Mouse (Mus musculus): Measurements from ENCODE around the gene Trafd1.
"Not testable (repeated sequence)": the region's sequence is repeated elsewhere in the genome, so short reads cannot be mapped to it uniquely, and the experiment has no call there.

Gene Trafd1

DNA sequence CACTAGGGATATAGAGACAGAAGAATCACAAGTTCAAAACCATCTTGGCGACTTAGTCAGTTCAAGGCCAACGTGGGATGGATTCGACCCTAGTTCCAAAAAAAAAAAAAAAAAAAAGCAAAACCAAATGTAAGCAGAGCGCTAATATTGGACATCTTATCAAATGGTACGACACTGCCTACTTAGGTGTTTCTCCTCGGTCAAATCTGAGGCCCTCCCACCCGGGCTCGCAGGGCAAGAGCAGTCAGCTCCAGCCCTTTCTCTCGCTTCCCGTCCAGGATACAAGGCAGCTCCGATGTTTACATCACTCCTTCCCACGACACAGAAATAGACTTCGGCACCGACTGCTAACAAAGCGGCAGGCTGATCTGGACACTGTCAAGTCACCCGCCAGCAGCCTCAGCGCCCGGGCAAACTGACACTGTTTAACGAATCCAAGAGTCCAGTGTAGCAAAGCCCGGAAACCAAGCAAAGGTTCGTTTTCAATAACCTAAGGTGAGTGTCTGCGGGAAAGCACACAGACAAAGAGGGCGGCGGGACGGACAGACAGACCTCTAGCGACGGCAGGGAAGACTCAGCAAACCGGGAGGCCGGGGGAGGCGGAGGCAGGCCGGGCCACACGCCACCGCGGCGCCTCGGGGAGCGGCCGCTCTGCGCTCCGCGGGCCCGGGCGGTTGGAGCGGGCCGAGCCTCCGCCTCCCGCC is 523 bp downstream of the Trafd1 start:
- DNase-seq (ENCODE audit: low spot score in 2 of 2) = no peak

DNA sequence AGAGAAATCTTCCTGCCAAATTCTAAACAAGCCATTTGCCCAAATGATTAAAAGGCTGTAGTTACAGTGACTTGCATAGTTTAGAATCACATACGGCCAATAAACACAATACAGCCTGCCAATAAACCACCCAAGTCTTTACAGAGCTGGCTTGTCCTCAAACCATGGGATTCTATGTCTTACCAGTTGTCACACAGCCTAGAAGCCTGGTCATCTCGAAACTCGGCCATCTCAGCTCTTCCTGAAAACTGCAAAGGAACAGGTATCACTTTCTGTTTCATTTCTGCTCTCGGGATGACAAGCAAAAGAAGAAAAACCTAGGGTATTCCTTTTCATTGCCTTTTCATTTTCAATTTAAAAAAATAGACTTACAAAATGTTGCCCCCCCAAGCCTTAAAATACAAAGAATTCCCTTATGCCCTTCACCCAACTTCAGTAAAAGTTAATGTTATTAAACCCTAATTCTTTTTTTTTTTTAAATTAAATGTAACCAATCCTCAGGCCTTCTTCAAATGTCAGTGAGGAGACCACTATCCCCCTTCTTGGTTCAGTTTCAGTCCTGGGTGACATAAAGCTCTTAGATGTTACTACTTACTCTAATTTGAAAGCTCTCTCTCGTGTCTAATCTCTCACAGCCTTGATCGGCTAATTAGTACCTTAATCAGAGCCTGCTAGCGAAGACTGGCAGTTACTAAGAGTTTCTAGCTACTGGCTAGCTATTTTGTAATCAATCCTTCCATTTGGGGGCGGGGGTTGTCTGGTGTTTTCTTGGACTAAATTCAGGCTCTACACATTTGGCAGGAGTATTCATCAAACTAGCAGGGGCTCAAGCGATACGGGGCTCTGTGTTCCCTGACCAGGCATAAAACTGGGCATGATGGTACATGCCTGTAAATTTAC is 1.3 kb downstream of the Trafd1 start:
- DNase-seq (ENCODE audit: low spot score in 2 of 2) = no peak

DNA sequence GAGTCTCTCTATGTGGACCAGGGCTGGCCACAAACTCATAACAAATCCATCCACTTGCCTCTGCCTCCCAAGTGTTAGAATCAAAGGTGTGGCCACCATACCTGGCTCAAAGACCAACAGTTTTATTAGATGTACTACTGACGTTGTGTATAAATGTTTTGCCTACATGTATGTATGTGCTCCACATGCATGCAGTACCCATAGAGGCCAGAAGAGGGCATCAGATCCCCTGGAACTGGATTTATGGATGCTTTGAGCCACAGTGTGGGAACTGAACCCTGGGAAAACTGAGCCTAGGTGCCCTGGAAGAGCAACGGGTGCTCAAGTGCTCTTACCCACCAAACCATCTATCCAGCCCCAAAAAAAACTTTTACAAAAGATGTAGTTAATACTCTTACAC is 4.7 kb downstream of the Trafd1 start:
- DNase-seq (ENCODE audit: low spot score in 2 of 2) = no peak

DNA sequence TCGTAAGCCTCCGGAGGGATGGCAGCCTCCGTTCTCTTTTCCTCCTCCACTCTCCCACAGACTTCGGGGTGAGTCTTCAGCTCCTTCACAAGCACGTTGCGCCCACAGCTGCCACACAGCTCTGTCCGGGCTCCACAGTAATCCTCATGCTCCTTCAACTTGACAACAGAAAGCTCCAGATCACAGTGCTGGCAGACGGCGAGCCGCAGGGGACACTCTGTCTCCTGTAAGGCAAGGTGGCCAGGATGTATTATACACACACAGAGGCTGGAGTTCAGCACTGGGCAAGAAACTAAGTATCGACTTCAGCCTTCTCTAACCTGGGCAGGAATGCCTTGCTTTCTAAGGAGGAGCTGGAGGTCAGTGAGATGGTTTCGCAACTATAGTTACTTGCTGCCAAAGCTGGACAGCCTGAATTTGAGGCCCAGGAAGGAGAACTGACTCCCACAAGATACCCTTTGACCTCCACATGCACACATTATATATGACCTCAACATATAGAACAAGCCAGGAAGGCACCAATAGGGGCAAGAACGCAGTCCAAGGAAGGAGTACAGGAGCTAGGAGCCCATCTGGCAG is 6.7 kb downstream of the Trafd1 start:
- DNase-seq (ENCODE audit: low spot score in 2 of 2) = no peak

GRCm38 (mm10) chr5:121376972-121377371 is 8.5 kb downstream of the Trafd1 start:
- DNase-seq (ENCODE audit: low spot score in 2 of 2) = not testable (repeated sequence)

GRCm38 (mm10) chr5:121374790-121375189 is 10.6 kb downstream of the Trafd1 start:
- DNase-seq (ENCODE audit: low spot score in 2 of 2) = no peak

DNA sequence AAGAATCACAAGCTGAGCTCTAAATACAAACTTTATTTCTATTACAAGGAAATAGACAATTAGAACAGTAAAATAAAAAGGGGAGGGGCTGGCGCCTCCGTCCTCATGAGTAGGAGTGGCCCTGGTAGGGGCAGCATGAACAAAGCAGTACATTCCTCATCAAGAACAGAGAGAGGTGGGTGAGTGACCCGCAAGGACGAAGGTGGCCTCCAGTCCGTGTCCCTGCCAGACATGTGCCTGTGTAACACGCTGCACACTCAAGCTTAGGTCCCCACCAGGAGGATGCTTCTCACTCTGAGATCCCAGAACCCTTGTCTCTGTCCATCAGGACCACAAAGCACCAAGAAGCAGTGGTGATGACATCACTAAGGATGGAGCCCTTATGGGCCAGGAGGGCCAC is 13.7 kb downstream of the Trafd1 start:
- no peak for DNase-seq (ENCODE audit: low spot score in 2 of 2)

DNA sequence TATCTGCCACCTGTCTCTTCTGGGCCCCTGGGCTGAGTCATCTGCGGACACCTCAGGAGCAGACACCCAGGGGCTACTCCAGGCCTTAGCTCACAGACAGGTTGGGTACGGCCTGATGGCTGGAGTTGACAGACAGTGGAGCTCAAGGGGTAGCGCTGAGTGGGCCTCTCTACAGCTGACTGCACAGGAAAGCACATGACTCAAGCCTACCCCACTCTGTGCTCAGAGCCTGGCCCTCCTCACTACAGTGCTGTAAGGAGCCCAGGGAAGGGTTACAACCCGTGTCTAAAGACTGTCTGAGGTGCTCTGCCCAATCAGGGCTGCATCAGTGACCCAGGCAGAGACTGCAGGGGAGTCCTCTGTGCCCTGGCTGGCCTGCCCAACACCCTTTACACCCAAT is 18.2 kb downstream of the Trafd1 start:
- no peak for DNase-seq (ENCODE audit: low spot score in 2 of 2)

DNA sequence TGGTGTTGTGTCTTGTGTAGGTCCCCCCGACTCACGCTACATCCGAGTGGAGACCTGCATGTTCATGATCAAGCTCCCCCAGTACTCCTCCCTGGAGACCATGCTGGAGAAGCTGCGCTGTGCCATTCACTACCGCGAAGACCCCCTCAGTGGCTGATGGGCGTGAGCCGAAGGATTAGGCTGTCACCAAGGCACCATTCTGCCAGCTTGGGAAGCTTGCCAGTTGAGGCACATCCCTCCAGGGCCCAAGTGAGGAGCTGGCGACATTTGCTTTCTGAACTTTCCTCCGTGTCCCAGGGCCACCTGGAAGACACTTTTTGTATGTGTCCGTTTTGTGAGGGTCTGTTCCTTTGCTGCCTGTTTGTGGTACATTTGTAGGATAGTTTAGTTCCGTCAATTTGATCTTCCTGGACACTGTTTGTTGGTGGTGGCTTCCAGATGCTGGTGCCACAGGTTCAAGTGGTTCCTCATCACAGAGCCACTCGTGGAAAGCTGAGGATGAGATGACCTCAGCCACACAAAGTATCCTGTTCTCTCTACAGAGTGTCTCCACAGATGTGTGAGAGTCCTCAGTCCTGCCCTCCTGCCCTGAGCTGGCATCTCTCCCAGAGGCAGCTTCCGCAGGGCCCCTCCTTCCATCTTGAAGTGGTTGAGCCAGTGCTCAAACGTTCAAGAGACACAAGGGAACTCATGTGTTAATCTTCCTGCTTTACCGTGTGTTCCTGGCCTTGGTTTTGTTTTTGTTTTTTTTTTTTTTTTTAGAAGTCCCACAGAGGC is 18.8 kb downstream of the Trafd1 start:
- DNase-seq (ENCODE audit: low spot score in 2 of 2) = no peak

DNA sequence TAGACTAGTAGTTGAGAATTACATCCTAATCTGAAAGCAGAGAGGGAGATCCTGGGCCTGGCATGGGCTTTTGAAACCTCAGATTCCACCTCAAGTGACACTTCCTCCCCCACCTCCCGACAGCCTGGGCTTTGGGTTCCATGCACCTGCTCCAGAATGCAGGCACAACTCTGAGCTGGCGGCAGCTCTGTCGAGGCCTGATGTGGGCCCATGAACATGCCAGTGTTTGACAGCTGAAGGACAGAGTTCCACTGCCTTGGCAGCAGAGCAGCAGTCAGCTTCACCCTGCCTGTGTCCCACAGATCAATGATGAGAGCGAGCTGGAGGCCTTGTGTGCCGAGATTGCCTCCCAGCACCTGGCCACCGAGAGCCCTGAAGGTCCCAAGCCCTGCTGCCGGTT is 22.0 kb downstream of the Trafd1 start:
- no peak for DNase-seq (ENCODE audit: low spot score in 2 of 2)

DNA sequence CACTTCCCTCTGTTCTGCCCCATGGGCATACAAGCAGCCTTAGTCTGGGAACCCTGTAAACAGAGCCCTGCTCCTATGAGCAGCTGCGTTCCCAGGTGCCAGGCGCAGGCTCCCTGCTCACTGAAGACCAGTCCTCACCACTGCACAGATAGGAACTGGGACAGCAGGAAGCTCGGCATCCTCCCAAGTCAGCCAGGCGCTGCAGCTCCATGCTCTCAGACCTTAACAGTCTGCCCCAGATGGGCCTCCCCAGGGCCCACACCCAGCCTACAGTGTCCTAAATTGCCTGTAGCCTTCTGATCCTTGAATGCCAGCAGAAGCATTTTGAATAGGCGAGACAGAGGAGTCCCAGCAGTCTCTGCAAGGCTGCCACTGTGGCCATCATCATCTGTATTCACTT is 23.7 kb downstream of the Trafd1 start:
- no peak for DNase-seq (ENCODE audit: low spot score in 2 of 2)

DNA sequence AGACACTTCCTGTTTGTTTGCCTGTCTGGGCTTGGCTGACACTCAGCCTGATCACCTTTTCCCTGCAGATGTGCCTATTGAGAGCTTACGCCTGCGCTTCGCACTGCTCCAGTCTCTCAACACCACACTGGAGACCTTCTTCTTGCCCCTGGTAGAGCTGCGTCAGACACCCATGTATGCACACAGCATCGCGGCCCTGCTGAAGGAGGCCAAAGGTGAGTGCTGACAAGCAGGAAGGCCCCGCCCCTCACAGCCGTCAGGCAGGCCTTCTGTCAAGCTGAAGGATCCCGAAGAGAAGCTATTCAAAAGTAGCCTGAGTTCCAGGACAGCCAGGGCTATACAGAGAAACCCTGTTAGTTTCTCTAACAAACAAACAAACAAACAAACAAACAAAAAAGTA is 26.2 kb downstream of the Trafd1 start:
- no peak for DNase-seq (ENCODE audit: low spot score in 2 of 2)

- DNase-seq (ENCODE audit: low spot score in 2 of 2) = no peak
These were observed 41.4 kb downstream of the Trafd1 start for GRCm38 (mm10) chr5:121343997-121344396.

DNA sequence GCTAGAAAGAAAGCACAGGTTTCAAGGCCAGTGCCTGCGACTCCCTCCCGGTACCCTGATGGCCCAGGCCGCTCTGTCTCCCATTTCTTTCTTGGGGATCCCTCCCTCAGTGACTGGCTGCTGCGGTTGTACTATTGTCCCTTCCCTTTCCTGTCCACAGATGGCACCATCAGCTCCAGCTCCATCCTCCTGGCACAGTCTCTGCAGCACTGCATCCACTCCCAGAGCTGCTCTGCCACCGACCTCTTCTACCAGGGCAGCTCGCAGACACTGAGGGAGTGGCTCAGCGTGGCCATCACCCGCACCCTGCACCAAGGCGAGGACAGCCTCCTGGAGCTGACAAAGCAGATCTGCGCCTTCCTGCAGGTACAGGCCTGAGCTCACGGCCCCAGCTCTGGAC is 42.9 kb downstream of the Trafd1 start:
- no peak for DNase-seq (ENCODE audit: low spot score in 2 of 2)

DNA sequence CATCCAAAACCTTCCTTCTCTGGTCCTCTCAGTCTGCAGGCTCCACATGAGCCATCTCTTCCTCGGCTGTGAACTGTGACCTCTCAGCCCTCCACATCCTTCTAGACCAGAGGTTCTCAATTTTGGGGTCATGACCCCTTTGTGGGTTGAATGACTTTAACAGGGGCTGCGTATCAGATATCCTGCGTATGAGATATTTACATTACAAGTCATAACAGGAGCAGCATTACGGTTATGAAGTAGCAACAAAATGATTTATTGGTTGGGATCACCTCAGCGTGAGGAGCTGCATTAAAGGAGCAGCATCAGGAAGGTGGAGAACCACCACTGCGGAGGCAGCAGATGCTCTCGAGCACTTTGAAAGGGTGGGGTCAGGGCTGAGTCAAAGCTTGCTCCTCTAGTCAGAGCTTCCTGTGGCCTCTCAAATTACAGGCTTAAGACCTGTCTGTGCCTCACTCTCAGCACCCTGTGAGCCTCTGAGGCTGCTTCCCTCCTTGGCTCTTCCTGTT is 44.4 kb downstream of the Trafd1 start:
- DNase-seq (ENCODE audit: low spot score in 2 of 2) = no peak

- DNase-seq (ENCODE audit: low spot score in 2 of 2) = no peak
These were observed 45.8 kb downstream of the Trafd1 start for GRCm38 (mm10) chr5:121339507-121340230.

DNA sequence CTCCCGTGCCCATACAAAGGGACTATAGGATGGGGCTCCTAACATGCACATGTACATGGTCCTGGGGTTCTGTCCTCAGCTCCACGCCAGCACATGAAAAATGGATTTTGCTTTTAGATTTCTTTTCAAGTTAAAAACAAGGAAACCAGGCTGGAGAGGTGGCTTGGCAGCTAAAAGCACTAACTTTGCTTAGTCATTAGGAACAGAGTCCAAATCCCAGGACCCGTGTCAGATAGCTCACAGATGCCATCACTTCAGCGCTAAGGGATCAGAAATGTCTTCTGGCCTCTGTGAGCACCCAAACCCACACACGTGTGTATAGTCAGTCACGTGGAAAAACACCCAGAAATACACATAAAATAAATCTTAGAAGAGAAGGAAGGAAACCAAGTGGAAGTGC is 48.7 kb downstream of the Trafd1 start:
- DNase-seq (ENCODE audit: low spot score in 2 of 2) = no peak

DNA sequence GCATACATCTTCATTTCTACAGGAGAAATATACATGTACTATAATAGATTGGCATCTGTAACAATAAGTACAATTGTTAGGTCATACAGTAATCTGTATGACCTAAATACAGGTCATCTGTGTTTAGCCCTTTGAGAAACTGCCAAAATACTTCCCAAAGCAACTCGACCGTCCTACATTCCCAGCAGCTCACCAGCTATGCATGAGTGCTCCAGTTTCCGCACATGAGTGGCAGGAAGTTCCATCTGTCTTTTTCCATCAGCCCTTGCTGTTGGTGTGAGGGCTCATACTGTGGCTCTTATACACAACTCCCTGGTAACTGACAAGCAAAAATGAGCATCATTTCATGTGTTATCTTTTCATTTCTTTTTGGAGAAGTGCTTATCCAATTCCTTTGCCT is 49.4 kb downstream of the Trafd1 start:
- no peak for DNase-seq (ENCODE audit: low spot score in 2 of 2)

DNA sequence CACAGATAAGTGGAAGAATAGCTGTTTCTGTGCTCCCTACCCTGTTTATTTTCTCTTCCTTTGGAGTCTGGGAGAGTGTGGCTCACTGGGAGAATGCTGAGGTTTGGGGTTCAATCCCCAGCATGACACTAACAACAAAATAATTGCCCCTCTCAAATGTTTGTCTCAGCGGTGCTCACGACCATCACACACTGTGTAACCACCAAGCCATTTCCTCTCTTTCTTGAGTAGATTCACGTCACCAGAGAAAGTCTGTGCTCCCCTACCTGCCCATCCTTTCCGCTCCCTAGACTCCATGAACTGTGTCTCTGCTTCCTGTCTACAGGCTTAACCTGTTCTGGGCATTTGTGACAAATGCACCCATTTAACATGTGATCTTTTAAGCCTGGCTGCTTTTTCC is 50.0 kb downstream of the Trafd1 start:
- DNase-seq (ENCODE audit: low spot score in 2 of 2) = no peak

- DNase-seq (ENCODE audit: low spot score in 2 of 2) = no peak
These were observed 51.0 kb downstream of the Trafd1 start for GRCm38 (mm10) chr5:121334454-121334853.

GRCm38 (mm10) chr5:121333976-121334375 is 51.5 kb downstream of the Trafd1 start:
- DNase-seq (ENCODE audit: low spot score in 2 of 2) = no peak
